Mouse (Mus musculus) neural tube, embryonic 15.5 days (tissue): ENCODE results near the gene Vmn1r201. TPM values are rescaled to one million over a fixed set of nuclear protein-coding genes. Genes with fewer than 3 reads are reported as not detected.

Experiments used
- ATAC-seq: fragments of 200-750 bp; cut with Nextera tagmentation; 2 replicates; pipeline ENCODE4 v1.8.0; 2017; ENCODE audit warnings: mild to moderate bottlenecking, moderate TSS enrichment, moderate library complexity; ENCODE audit not compliant: low FRiP score
- H3K27ac ChIP-seq: fragments of 300-500 bp; sonication (generic); replicated peaks from 2 replicates; pipeline ENCODE4 v1.5.1; 2015; ENCODE audit warnings: mild to moderate bottlenecking, inconsistent platforms
- H3K27me3 ChIP-seq: fragments of 300-500 bp; sonication (generic); replicated peaks from 2 replicates; pipeline ENCODE4 v1.6.1; 2015; ENCODE audit warnings: inconsistent platforms
- H3K36me3 ChIP-seq: fragments of 300-500 bp; sonication (generic); 2 replicates; pipeline ENCODE4 v1.6.1; 2015; ENCODE audit warnings: inconsistent platforms
- H3K4me1 ChIP-seq: fragments of 300-500 bp; sonication (generic); 2 replicates; pipeline ENCODE4 v1.6.1; 2015; ENCODE audit warnings: inconsistent platforms
- H3K4me2 ChIP-seq: fragments of 300-500 bp; sonication (generic); 2 replicates; pipeline ENCODE4 v1.6.1; 2015; ENCODE audit warnings: inconsistent platforms, mild to moderate bottlenecking, moderate library complexity
- H3K4me3 ChIP-seq: fragments of 300-500 bp; sonication (generic); replicated peaks from 2 replicates; pipeline ENCODE4 v1.5.1; 2015; ENCODE audit warnings: mild to moderate bottlenecking, inconsistent platforms
- H3K9ac ChIP-seq: fragments of 300-500 bp; sonication (generic); replicated peaks from 2 replicates; pipeline ENCODE4 v1.6.1; 2015; ENCODE audit warnings: mild to moderate bottlenecking, inconsistent platforms
- H3K9me3 ChIP-seq: fragments of 300-500 bp; sonication (generic); replicated peaks from 2 replicates; pipeline ENCODE4 v1.6.1; 2016; ENCODE audit warnings: inconsistent platforms
- WGBS: fragments of 180-500 bp; shearing (Covaris S2); methylation state at CpG from one replicate; pipeline ENCODE4 v1.1.7; 2015; ENCODE audit warnings: mixed read lengths; 5-methylcytosine and 5-hydroxymethylcytosine counted together
- polyA plus RNA-seq: library from polyadenylated mRNA; unstranded; fragments of >200 nt; fragmentation: Nextera tagmentation; extraction: Ambion mirVana; gene quantifications from 2 replicates; pipeline ENCODE4 v1.2.1, GENCODE M21; 2015

Gene Vmn1r201
- not detected in 2 replicates for polyA plus RNA-seq

DNA sequence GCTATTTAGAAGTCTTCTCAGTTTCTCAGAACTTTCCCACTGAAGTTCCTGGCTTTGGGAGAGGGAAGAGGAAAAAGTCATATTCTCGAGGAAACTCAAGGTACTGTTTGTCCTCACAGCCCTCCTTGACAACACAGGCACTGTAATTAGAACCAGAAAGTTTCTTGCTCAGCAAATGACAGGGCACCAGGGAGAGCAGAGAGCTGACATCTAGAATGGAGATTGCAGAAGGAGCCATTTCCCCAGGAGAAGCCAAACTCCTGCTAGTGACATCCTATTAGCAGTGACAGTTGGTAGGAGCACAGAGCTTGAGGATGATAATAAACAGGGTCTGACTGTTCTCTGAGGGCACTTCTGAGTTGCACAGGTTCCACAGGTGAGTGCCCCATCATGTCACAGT is at the start of gene Vmn1r201:
TSS of gene Vmn1r201 (plus strand) at position 301 of the 400 bp plus-strand sequence.
- no peak within 1 kb of the TSS for H3K4me2 ChIP-seq
- no peaks in the 10 kb centered on the region for H3K9me3 ChIP-seq
- H3K27me3 ChIP-seq: no peaks in the 10 kb centered on the region
- no peak within 1 kb of the TSS for H3K4me3 ChIP-seq
- H3K27ac ChIP-seq: no peak within 1 kb of the TSS
- H3K9ac ChIP-seq: no peak within 1 kb of the TSS
- 69% methylated on average over 1 of the region's 1 CpGs for WGBS
- no peak for ATAC-seq
- no peaks in the 10 kb centered on the region for H3K4me1 ChIP-seq
- no peaks in the 10 kb centered on the region for H3K36me3 ChIP-seq

DNA sequence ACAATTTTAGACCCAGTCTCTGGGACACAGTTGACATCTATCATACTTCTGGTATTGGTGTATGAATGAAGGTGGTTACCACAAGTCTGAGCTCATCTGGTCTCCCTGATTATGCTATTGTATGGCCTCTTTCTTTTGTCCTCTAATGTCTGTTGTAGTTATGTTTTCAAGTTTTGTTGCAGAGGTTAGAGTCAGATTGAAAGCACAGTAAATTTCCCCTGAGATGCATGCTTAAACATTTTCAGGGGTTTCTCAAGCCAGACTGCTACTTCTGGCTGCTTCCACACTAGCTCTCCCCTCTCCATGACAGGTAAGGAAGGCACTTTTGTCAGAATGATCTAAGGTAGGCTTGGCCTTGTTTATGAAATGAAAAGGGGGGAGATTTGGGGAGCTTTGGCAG is 16.6 kb upstream of the Vmn1r201 start:
- Histone ChIP-seq H3K9ac (no peak overlapping the region), H3K4me1 (no peaks in the 10 kb centered on the region), H3K4me3 (no peak overlapping the region), H3K27me3 (no peaks in the 10 kb centered on the region), H3K27ac (no peak overlapping the region), H3K9me3 (no peaks in the 10 kb centered on the region), H3K36me3 (no peaks in the 10 kb centered on the region), H3K4me2 (no peak overlapping the region)
- no peak for ATAC-seq

DNA sequence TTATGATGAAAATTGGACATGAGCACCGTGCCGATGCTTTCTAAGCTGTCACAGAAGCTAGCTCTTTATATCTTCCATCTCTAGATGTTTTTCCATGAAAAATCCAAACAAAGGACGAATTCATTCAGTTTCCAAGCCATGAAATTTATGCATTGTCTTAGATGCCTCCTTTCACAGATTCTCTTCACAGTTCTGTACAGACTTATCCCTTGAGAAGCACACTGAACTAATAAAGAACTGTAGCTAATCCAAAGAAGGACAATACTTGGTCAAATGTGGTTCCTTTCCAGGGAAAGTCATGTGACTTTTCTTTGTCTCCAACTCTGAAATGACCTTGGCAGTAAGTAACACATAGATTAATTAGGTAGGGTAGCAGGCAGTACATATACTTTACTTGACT is 30.7 kb downstream of the Vmn1r201 start:
- H3K9ac ChIP-seq: no peak overlapping the region
- no peaks in the 10 kb centered on the region for H3K36me3 ChIP-seq
- H3K27ac ChIP-seq: no peak overlapping the region
- H3K4me3 ChIP-seq: no peak overlapping the region
- 50% methylated on average over 3 of the region's 3 CpGs for WGBS
- ATAC-seq: no peak
- H3K27me3 ChIP-seq: no peaks in the 10 kb centered on the region
- no peaks in the 10 kb centered on the region for H3K4me1 ChIP-seq
- H3K9me3 ChIP-seq: no peaks in the 10 kb centered on the region
- no peak overlapping the region for H3K4me2 ChIP-seq

DNA sequence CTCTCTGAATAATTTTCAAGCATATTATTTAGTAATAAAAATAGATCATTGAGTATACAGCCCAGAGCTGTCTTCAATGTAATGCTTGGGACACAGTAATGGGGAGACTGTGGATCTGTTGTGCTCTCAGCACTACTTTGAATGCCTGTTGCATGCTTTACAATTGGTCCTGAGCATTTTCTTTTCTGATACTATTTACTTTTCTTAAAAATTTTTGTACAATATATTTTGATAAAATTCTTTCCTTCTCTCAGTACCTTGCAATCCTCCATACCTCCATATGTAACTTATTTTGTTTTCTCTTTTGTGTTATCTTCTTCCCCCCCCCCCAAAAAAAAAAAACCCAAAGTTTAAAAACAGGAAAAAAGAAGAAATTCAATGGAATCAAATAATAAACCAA is 33.6 kb downstream of the Vmn1r201 start, which contains the start of gene Vmn1r202:
TSS of gene Vmn1r202 (minus strand) at position 101 of the 400 bp plus-strand sequence.
- Histone ChIP-seq H3K4me1 (no peaks in the 10 kb centered on the region), H3K4me2 (no peak within 1 kb of the TSS), H3K36me3 (no peaks in the 10 kb centered on the region), H3K9me3 (no peaks in the 10 kb centered on the region), H3K27ac (no peak within 1 kb of the TSS), H3K9ac (no peak within 1 kb of the TSS), H3K27me3 (no peaks in the 10 kb centered on the region), H3K4me3 (no peak within 1 kb of the TSS)
- ATAC-seq: no peak

DNA sequence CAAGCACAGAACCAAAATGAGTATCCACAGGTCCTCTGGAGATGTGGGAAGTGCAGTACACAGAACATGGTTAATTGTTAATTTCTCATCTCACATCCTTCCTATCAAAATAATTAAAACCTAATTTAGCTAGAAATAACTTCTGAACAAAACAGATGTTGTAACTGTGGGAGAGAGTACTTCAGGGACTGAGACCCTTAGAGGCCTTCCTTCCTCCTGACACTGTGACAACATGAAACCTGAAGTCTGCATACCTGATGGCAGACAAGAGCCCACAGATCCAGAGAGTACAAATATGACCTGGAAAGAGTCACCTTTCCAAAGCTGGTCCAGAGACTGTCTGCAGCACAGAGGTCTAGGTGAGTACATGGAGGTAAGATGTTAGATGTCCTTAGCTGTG is 46.1 kb downstream of the Vmn1r201 start, which contains the start of gene Vmn1r203:
TSS of gene Vmn1r203 (plus strand) at position 301 of the 400 bp plus-strand sequence.
- Histone ChIP-seq H3K9me3 (no peaks in the 10 kb centered on the region), H3K36me3 (no peaks in the 10 kb centered on the region), H3K4me1 (no peaks in the 10 kb centered on the region), H3K4me3 (no peak within 1 kb of the TSS), H3K9ac (no peak within 1 kb of the TSS), H3K27ac (no peak within 1 kb of the TSS), H3K27me3 (no peaks in the 10 kb centered on the region), H3K4me2 (no peak within 1 kb of the TSS)
- no peak for ATAC-seq

Other genes starting within 250 kb of the Vmn1r201 start
- gene Vmn1r193, start 248.8 kb upstream of the Vmn1r201 start, polyA plus RNA-seq: not detected in 2 replicates
- gene Vmn1r194, start 227.7 kb upstream of the Vmn1r201 start, polyA plus RNA-seq: not detected in 2 replicates
- gene Vmn1r195, start 201.4 kb upstream of the Vmn1r201 start, polyA plus RNA-seq: not detected in 2 replicates
- gene Vmn1r196, start 182.0 kb upstream of the Vmn1r201 start, polyA plus RNA-seq: not detected in 2 replicates
- not detected in 2 replicates for gene Vmn1r197, start 147.3 kb upstream of the Vmn1r201 start, polyA plus RNA-seq
- gene Vmn1r198, start 121.6 kb upstream of the Vmn1r201 start, polyA plus RNA-seq: not detected in 2 replicates
- gene Vmn1r199, start 92.1 kb upstream of the Vmn1r201 start, polyA plus RNA-seq: not detected in 2 replicates
- not detected in 2 replicates for gene Vmn1r200, start 81.5 kb upstream of the Vmn1r201 start, polyA plus RNA-seq
- not detected in 2 replicates for gene Vmn1r202, start 33.5 kb downstream of the Vmn1r201 start, polyA plus RNA-seq
- not detected in 2 replicates for gene Vmn1r203, start 46.2 kb downstream of the Vmn1r201 start, polyA plus RNA-seq
- not detected in 2 replicates for gene Vmn1r204, start 81.3 kb downstream of the Vmn1r201 start, polyA plus RNA-seq
- not detected in 2 replicates for gene Vmn1r205, start 121.1 kb downstream of the Vmn1r201 start, polyA plus RNA-seq
- not detected in 2 replicates for gene Vmn1r206, start 152.3 kb downstream of the Vmn1r201 start, polyA plus RNA-seq